Mouse (Mus musculus): ENCODE results near the gene Ajm1. TPM values are rescaled to one million over a fixed set of nuclear protein-coding genes. Genes with fewer than 3 reads are reported as not detected.
A peak's percentile ranks its signal among the peaks of the same experiment; 100 is the strongest.

Gene Ajm1
- polyA plus RNA-seq, 1 experiment from 2014 or later, result 2.3 TPM

GRCm38 (mm10) chr2:25574579-25575431 lies 6.8 kb downstream of the Ajm1 start, which contains the start of the genes Mamdc4 and Phpt1:
TSS of gene Mamdc4 (minus strand) at chr2:25574845.
TSS of gene Phpt1 (minus strand) at chr2:25575224.
- peaks cover 45% of the 10 kb centered on the region for H3K27me3 ChIP-seq (replicated peaks)
- peak within 1 kb of the TSS; percentile 86 for H3K4me2 ChIP-seq (replicated peaks)
- H3K4me1 ChIP-seq, result peaks cover 48% of the 10 kb centered on the region
- ATAC-seq (ENCODE audit: low FRiP score, low read depth), result peak; percentile 98
- peak within 1 kb of the TSS; percentile 55 for H3K4me3 ChIP-seq
- no peaks in the 10 kb centered on the region for H3K9me3 ChIP-seq
- WGBS, result under 1% methylated on average over 43 of the region's 45 CpGs
- peak within 1 kb of the TSS; percentile 57; the same call in 1 of the 2 replicates for H3K27ac ChIP-seq
- H3K9ac ChIP-seq, result peak within 1 kb of the TSS; percentile 61
- H3K36me3 ChIP-seq, result peaks cover 20% of the 10 kb centered on the region

- Histone ChIP-seq H3K4me3 (peak overlapping the region; percentile 55), H3K27ac (no peak overlapping the region), H3K9ac (peak overlapping the region; percentile 61), H3K9me3 (no peaks in the 10 kb centered on the region), H3K27me3 (replicated peaks) (peaks cover 39% of the 10 kb centered on the region), H3K36me3 (peaks cover 27% of the 10 kb centered on the region), H3K4me1 (peaks cover 41% of the 10 kb centered on the region), H3K4me2 (replicated peaks) (peak overlapping the region; percentile 86)
- ATAC-seq (ENCODE audit: low FRiP score, low read depth), result no peak; the same call in 1 of the 2 replicates
- 16% methylated on average over 11 of the region's 11 CpGs for whole genome bisulfite sequencing
Observed at GRCm38 (mm10) chr2:25574136-25574535, 7.4 kb downstream of the Ajm1 start.

- no peak for ATAC-seq (ENCODE audit: low FRiP score, low read depth)
- no peaks in the 10 kb centered on the region for H3K9me3 ChIP-seq
- H3K9ac ChIP-seq, result no peak overlapping the region
- peak overlapping the region; percentile 86 for H3K4me2 ChIP-seq (replicated peaks)
- H3K27me3 ChIP-seq (replicated peaks), result peaks cover 28% of the 10 kb centered on the region
- 90% methylated on average over 2 of the region's 2 CpGs for WGBS
- no peak overlapping the region for H3K27ac ChIP-seq
- H3K4me1 ChIP-seq, result peaks cover 31% of the 10 kb centered on the region
- H3K4me3 ChIP-seq, result no peak overlapping the region
- H3K36me3 ChIP-seq, result peaks cover 37% of the 10 kb centered on the region
Observed at GRCm38 (mm10) chr2:25573068-25573467, 8.5 kb downstream of the Ajm1 start.

- no peaks in the 10 kb centered on the region for H3K9me3 ChIP-seq
- WGBS, result 91% methylated on average over 4 of the region's 4 CpGs
- H3K27me3 ChIP-seq (replicated peaks), result peaks cover 9% of the 10 kb centered on the region
- no peak overlapping the region for H3K4me3 ChIP-seq
- no peak for ATAC-seq (ENCODE audit: low FRiP score, low read depth)
- H3K36me3 ChIP-seq, result peaks cover 56% of the 10 kb centered on the region
- H3K4me2 ChIP-seq (replicated peaks), result no peak overlapping the region
- H3K27ac ChIP-seq, result no peak overlapping the region
- no peak overlapping the region for H3K9ac ChIP-seq
- peaks cover 21% of the 10 kb centered on the region for H3K4me1 ChIP-seq
Observed at GRCm38 (mm10) chr2:25571221-25571620, 10.3 kb downstream of the Ajm1 start.

GRCm38 (mm10) chr2:25569323-25569722 lies 12.2 kb downstream of the Ajm1 start:
- no peak overlapping the region for H3K4me2 ChIP-seq (replicated peaks)
- no peaks in the 10 kb centered on the region for H3K9me3 ChIP-seq
- no peak overlapping the region for H3K4me3 ChIP-seq
- H3K27me3 ChIP-seq (replicated peaks), result no peaks in the 10 kb centered on the region
- peaks cover 75% of the 10 kb centered on the region for H3K36me3 ChIP-seq
- H3K27ac ChIP-seq, result no peak overlapping the region
- peaks cover 14% of the 10 kb centered on the region for H3K4me1 ChIP-seq
- ATAC-seq (ENCODE audit: low FRiP score, low read depth), result no peak
- no peak overlapping the region for H3K9ac ChIP-seq
- 96% methylated on average over 3 of the region's 3 CpGs for WGBS

GRCm38 (mm10) chr2:25568473-25569019 lies 13.0 kb downstream of the Ajm1 start:
- no peak for ATAC-seq (ENCODE audit: low FRiP score, low read depth)
- Histone ChIP-seq H3K36me3 (peaks cover 83% of the 10 kb centered on the region), H3K4me3 (no peak overlapping the region)

GRCm38 (mm10) chr2:25566558-25566957 lies 15.0 kb downstream of the Ajm1 start:
- Histone ChIP-seq H3K27ac (no peak overlapping the region), H3K36me3 (peaks cover 92% of the 10 kb centered on the region), H3K9me3 (no peaks in the 10 kb centered on the region), H3K4me2 (replicated peaks) (no peak overlapping the region), H3K4me1 (no peaks in the 10 kb centered on the region), H3K4me3 (no peak overlapping the region), H3K27me3 (replicated peaks) (no peaks in the 10 kb centered on the region), H3K9ac (no peak overlapping the region)
- 91% methylated on average over 6 of the region's 6 CpGs for WGBS
- ATAC-seq (ENCODE audit: low FRiP score, low read depth), result no peak

More at GRCm38 (mm10) chr2:25568473-25569019, 13.0 kb downstream of the Ajm1 start:
- H3K4me2 ChIP-seq (replicated peaks), result no peak overlapping the region
- no peaks in the 10 kb centered on the region for H3K9me3 ChIP-seq
- no peak overlapping the region for H3K27ac ChIP-seq
- no peak overlapping the region for H3K9ac ChIP-seq
- 92% methylated on average over 6 of the region's 6 CpGs for WGBS
- no peaks in the 10 kb centered on the region for H3K27me3 ChIP-seq (replicated peaks)
- H3K4me1 ChIP-seq, result peaks cover 7% of the 10 kb centered on the region

- 89% methylated on average over 8 of the region's 8 CpGs for WGBS
- H3K27me3 ChIP-seq (replicated peaks), result no peaks in the 10 kb centered on the region
- no peaks in the 10 kb centered on the region for H3K9me3 ChIP-seq
- H3K36me3 ChIP-seq, result peaks cover 95% of the 10 kb centered on the region
- no peak overlapping the region for H3K27ac ChIP-seq
- H3K9ac ChIP-seq, result no peak overlapping the region
- H3K4me3 ChIP-seq, result no peak overlapping the region
- no peaks in the 10 kb centered on the region for H3K4me1 ChIP-seq
- H3K4me2 ChIP-seq (replicated peaks), result no peak overlapping the region
- no peak for ATAC-seq (ENCODE audit: low FRiP score, low read depth)
Observed at GRCm38 (mm10) chr2:25565741-25566140, 15.8 kb downstream of the Ajm1 start.

- Histone ChIP-seq H3K4me1 (peaks cover 15% of the 10 kb centered on the region), H3K27me3 (replicated peaks) (no peaks in the 10 kb centered on the region), H3K36me3 (peaks cover 72% of the 10 kb centered on the region), H3K4me3 (no peak overlapping the region), H3K27ac (no peak overlapping the region), H3K4me2 (replicated peaks) (no peak overlapping the region), H3K9ac (no peak overlapping the region), H3K9me3 (no peaks in the 10 kb centered on the region)
- ATAC-seq (ENCODE audit: low FRiP score, low read depth), result no peak
- 82% methylated on average over 9 of the region's 9 CpGs for WGBS
Observed at GRCm38 (mm10) chr2:25561946-25562345, 19.6 kb downstream of the Ajm1 start.

- ATAC-seq (ENCODE audit: low FRiP score, low read depth), result no peak
- no peak overlapping the region for H3K9ac ChIP-seq
- peaks cover 17% of the 10 kb centered on the region for H3K4me1 ChIP-seq
- WGBS, result 93% methylated on average over 8 of the region's 8 CpGs
- no peak overlapping the region for H3K4me2 ChIP-seq (replicated peaks)
- H3K27ac ChIP-seq, result no peak overlapping the region
- no peaks in the 10 kb centered on the region for H3K27me3 ChIP-seq (replicated peaks)
- no peak overlapping the region for H3K4me3 ChIP-seq
- peaks cover 58% of the 10 kb centered on the region for H3K36me3 ChIP-seq
- H3K9me3 ChIP-seq, result no peaks in the 10 kb centered on the region
Observed at GRCm38 (mm10) chr2:25560551-25560950, 21.0 kb downstream of the Ajm1 start.

GRCm38 (mm10) chr2:25558774-25559173 lies 22.8 kb downstream of the Ajm1 start:
- no peak for ATAC-seq (ENCODE audit: low FRiP score, low read depth)
- Histone ChIP-seq H3K27ac (no peak overlapping the region), H3K4me2 (replicated peaks) (peak overlapping the region; percentile 95), H3K27me3 (replicated peaks) (no peaks in the 10 kb centered on the region), H3K9ac (0 out of 2 replicates have a peak overlapping the region, but pooled peaks have one; percentile 95), H3K4me1 (peaks cover 17% of the 10 kb centered on the region), H3K36me3 (peaks cover 40% of the 10 kb centered on the region), H3K9me3 (no peaks in the 10 kb centered on the region), H3K4me3 (peak overlapping the region; percentile 81)
- 81% methylated on average over 6 of the region's 6 CpGs for WGBS

- Histone ChIP-seq H3K36me3 (peaks cover 32% of the 10 kb centered on the region), H3K9me3 (no peaks in the 10 kb centered on the region), H3K27ac (peak overlapping the region; percentile 53; the same call in 1 of the 2 replicates), H3K4me2 (replicated peaks) (peak overlapping the region; percentile 95), H3K27me3 (replicated peaks) (no peaks in the 10 kb centered on the region), H3K4me1 (peaks cover 17% of the 10 kb centered on the region), H3K4me3 (peak overlapping the region; percentile 81), H3K9ac (peak overlapping the region; percentile 95)
- WGBS, result under 1% methylated on average over 24 of the region's 24 CpGs
- ATAC-seq (ENCODE audit: low FRiP score, low read depth), result peak; percentile 52
Observed at GRCm38 (mm10) chr2:25557964-25558360, 23.6 kb downstream of the Ajm1 start.
